Mouse (Mus musculus) layer of hippocampus, postnatal 36 days (tissue): ENCODE data around the gene Nfasc. TPM values are rescaled to one million over a fixed set of nuclear protein-coding genes. Genes with fewer than 3 reads are reported as not detected.

ENCODE experiments used
- DNase-seq, 2 experiments: peaks; one replicate each; pipeline ENCODE4 v3.0.0; 2022
- total RNA-seq, 2 experiments: library from RNA; stranded (reverse); gene quantifications; 2 replicates each; pipeline ENCODE4 v1.2.3; 2021

The Nfasc gene
- total RNA-seq, 2 experiments from 2014 or later = 174 to 193 TPM

GRCm38 (mm10) chr1:132581845-132582839 is 159.5 kb downstream of the Nfasc start:
- no peak for DNase-seq

GRCm38 (mm10) chr1:132580063-132580462 is 161.5 kb downstream of the Nfasc start:
- no peak for DNase-seq

DNA sequence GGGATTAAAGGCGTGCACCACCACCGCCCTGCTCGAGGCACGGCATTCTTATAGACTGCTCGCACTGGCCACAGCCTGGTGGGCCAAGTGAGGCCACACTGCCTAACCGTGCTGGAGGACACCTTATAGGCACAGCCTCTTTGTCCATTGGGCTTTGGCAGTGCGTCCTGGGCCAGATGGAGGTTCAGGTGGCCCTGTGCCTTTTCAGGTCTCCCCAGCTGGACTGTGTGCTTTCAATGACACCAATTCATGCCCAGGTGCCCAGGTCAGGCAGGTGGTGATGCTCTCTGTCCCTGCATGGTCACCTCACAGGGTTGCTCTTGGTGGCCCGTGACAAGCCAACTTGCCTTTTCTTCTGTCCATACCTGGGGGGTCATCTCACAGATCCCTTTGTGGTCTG is 164.8 kb downstream of the Nfasc start:
- no peak for DNase-seq

- DNase-seq = no peak
These were observed 168.7 kb downstream of the Nfasc start for GRCm38 (mm10) chr1:132572851-132573250.

GRCm38 (mm10) chr1:132571613-132572012 is 170.0 kb downstream of the Nfasc start:
- DNase-seq = no peak

- no peak for DNase-seq
These were observed 170.7 kb downstream of the Nfasc start for GRCm38 (mm10) chr1:132570906-132571305.

DNA sequence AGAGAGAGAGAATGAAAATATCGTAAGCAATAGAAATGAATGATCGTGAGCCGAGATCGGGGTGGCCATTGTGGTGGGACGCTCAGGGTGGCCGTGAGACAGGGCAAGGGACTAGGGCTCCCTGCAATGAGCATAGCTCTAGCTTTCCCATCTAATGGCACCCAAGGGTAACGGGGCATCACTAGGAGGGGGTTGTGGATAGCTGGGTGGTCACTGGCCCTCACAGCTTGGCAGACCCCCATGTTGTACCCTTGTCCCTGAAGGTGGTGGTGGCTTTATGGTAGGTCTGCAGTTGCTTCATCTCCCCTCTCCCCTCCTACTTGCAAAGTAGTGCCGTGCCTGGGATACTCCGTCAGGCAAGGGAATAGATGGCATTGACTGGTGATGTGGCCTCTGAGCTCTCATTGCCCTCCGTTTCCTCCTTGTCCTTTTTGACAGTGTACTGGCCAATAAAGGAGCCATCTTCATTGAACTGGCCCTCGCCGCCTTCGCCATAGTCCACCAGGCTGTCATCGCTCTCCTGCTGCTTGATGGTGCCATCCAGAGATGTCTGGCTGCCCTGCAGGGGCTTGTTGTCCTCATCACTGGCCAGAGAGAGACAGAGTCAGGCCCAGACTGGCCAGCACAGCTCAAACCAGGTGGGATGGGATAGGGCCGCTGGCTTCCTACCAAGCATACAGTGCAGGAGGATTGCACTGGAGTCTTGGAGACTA is 171.4 kb downstream of the Nfasc start:
- DNase-seq = no peak

GRCm38 (mm10) chr1:132569516-132569915 is 172.1 kb downstream of the Nfasc start:
- no peak for DNase-seq

DNA sequence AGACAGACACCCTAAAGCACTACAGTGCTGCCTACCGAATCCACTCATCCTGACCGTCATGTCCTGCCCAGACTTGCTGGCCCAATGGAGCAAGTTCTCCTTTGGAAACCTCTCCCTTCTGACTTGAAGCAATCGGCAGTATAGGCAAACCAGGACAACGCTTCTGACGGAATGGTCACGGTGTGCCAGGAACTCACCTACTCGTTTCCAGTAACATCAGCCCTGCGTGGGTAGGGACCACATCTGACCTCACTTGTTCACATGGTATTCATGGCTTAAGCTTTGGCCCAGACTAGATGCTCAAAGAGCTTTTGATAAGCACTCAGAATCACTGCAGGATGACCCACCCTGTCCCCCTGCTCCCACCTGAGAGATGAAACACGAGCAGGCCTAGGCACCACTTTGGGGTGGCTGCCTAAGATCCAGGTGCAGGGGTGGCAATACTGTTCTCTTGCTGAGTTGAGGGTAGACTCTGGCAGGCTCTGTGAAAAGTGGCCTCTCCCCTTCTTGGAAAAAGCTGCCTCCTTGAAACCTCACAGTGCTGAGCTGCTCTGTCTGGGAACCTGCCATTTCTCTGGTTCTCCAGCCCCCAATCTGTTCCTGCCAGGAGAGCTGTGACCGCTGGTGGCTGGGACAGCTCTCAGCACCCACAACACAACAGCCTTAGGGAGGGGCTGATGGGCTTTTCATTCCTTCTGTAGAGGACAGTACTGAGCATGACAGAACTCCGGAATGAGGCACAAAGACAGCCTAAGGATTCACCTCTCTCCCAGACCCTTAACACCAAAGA is 174.1 kb downstream of the Nfasc start:
- no peak for DNase-seq

GRCm38 (mm10) chr1:132565766-132566165 is 175.8 kb downstream of the Nfasc start:
- no peak for DNase-seq

GRCm38 (mm10) chr1:132564946-132565345 is 176.7 kb downstream of the Nfasc start:
- no peak for DNase-seq

DNA sequence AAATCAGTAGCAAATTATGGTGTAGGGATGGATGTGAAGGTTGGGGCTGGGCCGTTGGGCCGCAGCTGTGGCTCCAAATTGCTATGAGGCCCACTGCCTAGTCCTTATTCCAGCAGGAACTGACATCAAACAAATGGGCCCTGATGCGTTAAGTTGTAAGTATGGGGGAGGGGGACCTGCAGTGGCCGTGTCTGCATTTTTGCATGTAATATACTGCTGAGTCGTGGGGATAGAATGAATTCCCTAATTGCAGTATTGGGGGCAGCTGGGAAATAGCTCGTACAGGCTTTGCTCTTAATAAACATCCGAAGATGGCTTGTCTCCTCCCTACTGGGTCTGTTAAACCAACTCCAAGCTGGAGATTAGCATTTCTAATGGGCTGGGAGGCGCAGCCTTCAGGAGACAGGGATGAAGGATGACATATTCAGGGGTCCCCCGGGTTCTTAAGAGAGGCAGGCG is 179.2 kb downstream of the Nfasc start:
- no peak for DNase-seq

DNA sequence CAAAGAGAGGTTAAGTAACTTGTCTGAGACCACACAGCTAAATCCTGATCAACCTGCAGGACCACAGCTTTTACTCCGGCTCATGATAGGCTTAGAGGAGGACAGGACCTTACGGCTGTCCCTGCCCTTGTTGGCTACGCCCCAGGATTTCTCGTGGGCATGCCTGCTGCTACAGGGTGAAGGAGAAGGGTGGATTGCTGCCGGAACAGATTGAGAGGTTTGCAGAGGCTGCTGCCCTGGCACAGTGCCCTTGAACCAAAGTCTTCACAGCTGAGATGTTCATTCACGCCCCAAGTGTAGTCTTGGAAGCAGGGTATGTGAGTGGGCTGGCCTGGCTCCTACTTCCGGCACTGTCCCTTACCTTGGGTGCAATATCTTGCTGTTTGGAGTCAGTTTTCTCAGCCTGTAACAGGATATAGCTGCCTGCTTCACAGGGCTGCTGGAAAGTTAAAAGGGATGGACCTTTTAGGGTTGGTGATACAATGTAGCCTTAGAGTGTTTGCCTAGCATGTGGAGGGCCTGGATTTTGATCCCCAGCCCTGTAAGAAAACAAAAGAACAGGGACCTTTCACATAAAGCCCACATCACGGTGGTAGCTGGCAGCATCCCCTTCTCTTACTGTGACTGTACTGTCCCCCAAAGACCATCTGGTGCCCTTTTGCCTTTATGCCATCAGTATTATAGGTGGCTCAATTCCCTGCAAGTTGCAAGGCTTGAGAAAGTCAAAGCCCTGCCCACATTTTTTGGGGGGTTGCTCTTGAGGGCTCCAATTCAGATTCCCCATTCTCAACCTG is 180.5 kb downstream of the Nfasc start:
- no peak for DNase-seq

GRCm38 (mm10) chr1:132559045-132559444 is 182.6 kb downstream of the Nfasc start:
- no peak for DNase-seq

GRCm38 (mm10) chr1:132557901-132558631 is 183.5 kb downstream of the Nfasc start:
- no peak for DNase-seq

DNA sequence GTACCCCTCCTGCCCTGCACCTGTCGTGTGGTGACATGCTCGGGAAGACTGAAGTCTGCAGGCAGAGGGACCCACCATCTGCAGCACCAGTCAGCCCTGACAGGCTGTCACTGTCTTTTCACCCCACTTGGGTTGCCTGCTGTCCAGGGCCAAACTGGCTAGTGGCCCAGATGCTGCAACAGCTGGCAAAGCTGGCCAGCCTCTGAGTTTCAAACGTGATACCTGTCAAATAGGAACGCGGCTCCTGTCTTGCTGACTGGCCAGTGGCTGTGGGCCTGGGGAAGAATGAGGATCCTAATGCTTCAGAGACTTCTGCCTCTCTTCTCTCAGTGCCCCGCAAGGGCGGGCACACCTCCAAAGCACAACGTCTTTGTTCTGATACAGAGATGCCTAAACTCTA is 197.8 kb downstream of the Nfasc start:
- no peak for DNase-seq

DNA sequence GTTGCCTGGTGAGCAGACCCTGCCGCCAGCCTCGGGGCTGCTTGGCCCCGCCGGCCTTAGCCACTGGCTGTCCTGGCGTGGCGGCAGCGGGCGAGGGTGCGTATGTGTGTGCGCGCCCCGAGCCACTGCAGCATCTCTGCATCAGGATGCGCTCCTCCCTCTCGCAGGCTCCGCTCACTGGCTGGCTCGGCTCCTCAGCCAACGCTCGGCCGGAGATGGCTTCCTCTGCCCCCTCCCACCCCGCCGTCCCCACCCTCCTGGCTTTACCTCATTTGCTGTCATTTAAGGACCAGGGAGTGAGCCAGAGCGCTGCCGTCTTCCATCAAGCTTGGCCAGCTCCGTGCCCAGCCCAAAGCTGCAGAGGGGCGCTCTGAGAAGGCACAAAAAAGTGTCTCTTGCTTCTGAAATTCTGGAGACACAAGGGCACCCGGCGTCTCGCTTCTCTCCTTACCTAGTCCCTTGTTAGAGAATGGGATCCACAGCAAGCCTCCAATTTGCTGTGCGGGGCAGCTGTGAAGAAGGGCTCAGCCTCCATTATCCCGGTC is 198.8 kb downstream of the Nfasc start, which contains the start of gene Cntn2:
TSS of gene Cntn2 (minus strand) at position 495 of the 545 bp plus-strand sequence.
- DNase-seq = peak; percentile 67 to 68

DNA sequence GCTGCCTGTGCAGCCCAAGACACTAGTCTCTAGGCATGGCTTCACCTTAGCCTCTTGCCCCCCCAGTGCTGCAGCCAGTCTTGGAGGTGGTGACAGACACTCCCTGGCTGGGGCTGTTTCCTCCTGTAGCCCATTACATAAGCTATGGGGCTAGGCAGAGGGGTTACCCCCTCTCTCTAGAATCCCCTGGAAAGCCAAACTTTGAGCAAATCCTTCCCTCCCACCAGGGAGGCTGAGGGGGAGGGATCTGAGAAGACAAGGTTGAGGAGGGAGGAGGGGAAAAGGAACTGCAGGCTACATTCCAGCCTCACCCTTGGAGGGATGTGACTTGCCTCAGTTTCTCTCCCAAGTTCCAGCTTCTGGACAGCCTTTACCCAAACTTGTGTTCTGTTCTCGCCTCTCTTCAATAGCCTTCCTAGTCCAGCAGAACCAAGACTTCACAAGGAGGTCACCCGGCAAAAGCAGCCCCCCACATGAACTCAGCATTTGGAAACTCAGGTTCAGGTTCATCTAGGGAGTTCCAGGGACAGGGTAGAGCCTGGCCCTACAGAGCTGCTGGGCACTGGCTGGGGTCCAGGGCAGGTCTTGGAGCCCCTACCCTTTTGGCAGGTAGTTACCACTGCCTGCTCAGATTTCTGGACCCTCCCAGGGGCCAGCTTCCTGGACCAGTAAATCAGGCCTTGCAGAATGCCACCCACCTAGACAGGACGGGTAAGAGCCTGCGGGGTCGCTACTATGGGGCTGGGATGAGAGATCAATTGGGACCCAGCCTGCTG is 199.6 kb downstream of the Nfasc start:
- no peak for DNase-seq

GRCm38 (mm10) chr1:132541171-132541823 is 200.3 kb downstream of the Nfasc start:
- DNase-seq = no peak
